Mouse (Mus musculus) Patski (cell line): ENCODE measurements around the gene Vangl1. TPM values are rescaled to one million over a fixed set of nuclear protein-coding genes. Genes with fewer than 3 reads are reported as not detected.
"Not testable (repeated sequence)": the region's sequence is repeated elsewhere in the genome, so short reads cannot be mapped to it uniquely, and the experiment has no call there.

Source experiments
- ATAC-seq: fragments of 100-300 bp; one replicate; pipeline ENCODE4 v1.8.0; 2021
- CTCF ChIA-PET: fragments of 350-600 bp; sonication (Branson Sonifier 250); formaldehyde crosslinking; loops from one replicate; lab custom pipeline; 2022; ENCODE audit warnings: inconsistent platforms; lab: Charles Lee
- POLR2A ChIA-PET: fragments of 350-600 bp; sonication (Branson Sonifier 250); formaldehyde crosslinking; loops from one replicate; lab custom pipeline; 2022; ENCODE audit warnings: antibody characterized with exemption, inconsistent platforms; lab: Charles Lee
- DNase-seq: peaks from one replicate; pipeline ENCODE4 v3.0.0-alpha.2; 2011; ENCODE audit warnings: low read depth, low spot score
- H3K27me3 ChIP-seq: fragments of 371-371 bp; one replicate; pipeline ENCODE4 v1.5.1; 2021
- CTCF ChIP-seq: fragments of 100-300 bp; IDR thresholded peaks from one replicate; pipeline ENCODE4 v1.5.1; 2021
- in situ Hi-C: fragments of 300-500 bp; cut with MboI; formaldehyde crosslinking; loops from 3 replicates; pipeline ENCODE4 v1.11.1; 2018; ENCODE audit warnings: low pct_unique_long_range_greater_than_20kb, mixed read lengths
- polyA plus RNA-seq: library from polyadenylated mRNA; unstranded; gene quantifications from one replicate; pipeline ENCODE4 v1.2.3, GENCODE M21; 2021

Vangl1 gene
- polyA plus RNA-seq, 1 experiment from 2014 or later = 43.6 TPM

DNA sequence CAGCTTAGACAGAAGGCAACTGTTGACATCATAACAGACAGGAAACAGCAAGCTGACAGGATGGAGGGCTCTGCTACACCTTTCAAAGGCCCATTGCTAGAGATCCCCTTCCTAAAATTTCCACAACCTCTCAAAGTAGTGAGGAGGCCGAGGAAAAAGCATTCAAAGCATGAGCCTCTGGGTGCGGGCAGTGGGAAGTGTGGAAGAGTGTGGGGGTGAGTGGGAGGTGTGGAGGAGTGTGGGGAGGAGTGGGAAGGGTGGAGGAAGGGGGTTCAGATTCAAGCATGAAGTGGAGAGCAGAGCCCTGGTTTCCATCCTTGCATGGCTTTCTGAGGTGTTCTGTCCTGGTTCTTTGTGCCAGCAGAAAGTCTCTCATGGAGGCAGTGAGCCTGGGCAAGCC, 13.8 kb upstream of the Vangl1 start:
- ATAC-seq = peak; percentile 89
- no peak for TF ChIP-seq CTCF
- DNase-seq = no peak
- ChIA-PET POLR2A (interaction anchor here (0.7 kb wide), 1 partner anchor 140 kb away, joined by 4 read pairs; no protein-coding TSS in a partner anchor), CTCF (interaction anchor here (0.7 kb wide), 1 partner anchor 10 kb away, joined by 3 read pairs; no protein-coding TSS in a partner anchor)
- in situ Hi-C loops = loop anchor here (10.0 kb wide), 1 partner anchor 724 kb away; no protein-coding TSS in a partner anchor
- H3K27me3 ChIP-seq = no peaks in the 10 kb centered on the region

DNA sequence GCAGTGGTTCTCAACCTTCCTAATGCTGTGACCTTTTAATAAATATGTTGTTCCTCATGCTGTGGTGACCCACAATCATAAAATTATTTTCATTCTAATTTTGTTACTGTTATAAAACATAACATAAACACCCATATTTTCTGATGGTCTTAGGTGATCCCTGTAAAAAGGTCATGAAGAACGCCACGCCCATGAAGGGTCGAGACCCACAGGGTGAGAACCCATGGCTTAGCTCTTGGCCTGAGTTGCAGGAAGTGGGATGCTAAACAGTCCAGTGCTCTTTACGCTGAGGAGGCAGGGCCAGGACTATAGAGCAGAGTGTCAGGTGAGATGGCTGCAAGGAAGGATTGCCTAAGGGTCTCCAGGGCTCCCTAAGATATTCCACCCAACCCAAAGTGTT, 10.2 kb upstream of the Vangl1 start:
- ChIA-PET POLR2A (no interaction called here), CTCF (no interaction called here)
- DNase-seq = no peak
- in situ Hi-C loops = loop anchor here (10.0 kb wide), 1 partner anchor 720 kb away; no protein-coding TSS in a partner anchor
- no peak for TF ChIP-seq CTCF
- H3K27me3 ChIP-seq = no peaks in the 10 kb centered on the region
- ATAC-seq = no peak

DNA sequence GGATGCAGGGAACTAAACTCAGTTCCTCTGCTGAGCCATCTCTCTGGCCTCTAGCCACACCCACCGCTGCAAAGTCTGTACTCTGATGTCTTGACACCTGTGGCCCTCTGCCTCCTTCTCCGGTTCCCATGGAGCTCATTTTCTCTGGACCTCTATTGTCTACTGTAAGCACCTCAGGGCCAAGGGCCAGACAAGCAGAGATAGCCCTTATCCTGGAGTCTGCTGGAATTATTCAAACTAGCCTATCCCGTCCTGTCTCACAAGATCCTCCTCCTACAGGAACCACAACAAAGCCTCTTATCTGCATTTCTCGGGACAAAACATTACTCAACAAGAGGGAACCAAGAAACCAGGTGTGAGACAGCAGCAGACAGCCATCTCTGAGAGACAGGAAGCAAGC, 9.8 kb upstream of the Vangl1 start:
- CTCF ChIA-PET = interaction anchor here (1.3 kb wide), 1 partner anchor 18 kb away, joined by 3 read pairs; no protein-coding TSS in a partner anchor
- H3K27me3 ChIP-seq = no peaks in the 10 kb centered on the region
- in situ Hi-C loops = loop anchor here (10.0 kb wide), 1 partner anchor 719 kb away; no protein-coding TSS in a partner anchor
- POLR2A ChIA-PET = no interaction called here
- no peak for DNase-seq
- TF ChIP-seq CTCF = no peak
- no peak for ATAC-seq

DNA sequence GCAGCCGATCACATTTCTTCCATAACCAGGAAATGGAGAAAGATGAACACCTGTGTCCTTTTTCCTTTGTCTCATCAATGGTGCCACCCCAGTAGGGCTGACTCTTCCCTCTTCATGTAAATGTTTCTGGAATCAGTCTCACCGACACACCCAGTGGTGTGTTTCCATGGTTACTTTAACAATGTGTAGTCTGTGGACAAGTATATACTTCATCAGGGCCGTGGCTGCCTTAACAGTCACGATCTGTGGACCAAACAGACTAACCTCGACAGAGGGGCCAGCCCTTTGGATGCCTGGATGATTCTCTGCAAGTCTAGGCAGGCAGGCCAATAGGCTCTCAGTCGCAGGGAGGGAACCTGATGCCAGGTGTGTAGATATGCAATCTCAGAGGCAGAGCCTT, 8.4 kb upstream of the Vangl1 start:
- CTCF ChIA-PET = interaction anchor here (1.3 kb wide), 1 partner anchor 16 kb away, joined by 3 read pairs; no protein-coding TSS in a partner anchor
- no peak for TF ChIP-seq CTCF

DNA sequence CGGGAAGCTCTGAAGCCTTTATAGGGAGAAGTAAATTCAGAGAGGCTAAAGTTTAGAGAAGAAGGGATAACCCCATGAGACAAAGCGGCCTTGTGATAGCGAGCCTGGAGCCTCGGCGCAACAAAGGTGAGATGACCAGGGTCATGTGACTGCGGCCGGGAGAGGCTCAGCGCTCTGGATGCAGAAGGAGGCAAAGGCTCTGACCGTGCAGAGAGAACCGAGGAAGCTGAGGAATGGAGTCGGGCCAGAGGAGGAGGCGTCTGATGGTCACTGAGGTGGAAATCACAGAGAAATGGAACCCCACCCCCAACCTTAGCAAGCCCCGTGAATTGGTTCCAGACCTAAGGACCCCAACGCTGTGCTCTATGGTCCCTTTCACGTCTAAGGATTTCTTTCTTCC, 7.8 kb upstream of the Vangl1 start:
- no peak for DNase-seq
- H3K27me3 ChIP-seq = no peaks in the 10 kb centered on the region
- in situ Hi-C loops = loop anchor here (10.0 kb wide), 1 partner anchor 718 kb away; no protein-coding TSS in a partner anchor
- ChIA-PET CTCF (no interaction called here), POLR2A (no interaction called here)
- ATAC-seq = no peak
- TF ChIP-seq CTCF = no peak

More for the DNA sequence above, 8.4 kb upstream of the Vangl1 start:
- POLR2A ChIA-PET = no interaction called here
- no peaks in the 10 kb centered on the region for H3K27me3 ChIP-seq
- ATAC-seq (no peak), DNase-seq (no peak)
- in situ Hi-C loops = loop anchor here (10.0 kb wide), 1 partner anchor 718 kb away; no protein-coding TSS in a partner anchor

DNA sequence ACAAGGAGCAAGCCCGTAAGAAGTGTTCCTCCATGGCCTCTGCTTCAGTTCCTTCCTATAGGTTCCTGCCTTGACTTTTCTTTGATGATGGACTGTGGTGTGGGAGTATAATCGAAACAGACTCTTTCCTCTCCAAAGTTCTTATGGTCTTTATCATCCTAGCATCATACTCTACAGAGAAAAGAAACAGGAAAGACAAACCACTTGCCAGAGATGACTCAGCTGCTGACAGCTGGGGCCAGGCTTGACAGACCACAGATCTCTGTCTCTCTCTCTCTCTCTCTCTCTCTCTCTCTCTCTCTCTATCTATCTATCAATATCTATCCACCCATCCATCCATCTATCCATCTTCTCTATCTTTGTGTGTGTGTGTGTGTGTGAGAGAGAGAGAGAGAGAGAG, 6.8 kb upstream of the Vangl1 start:
- in situ Hi-C loops = loop anchor here (10.0 kb wide), 1 partner anchor 717 kb away; no protein-coding TSS in a partner anchor
- no peaks in the 10 kb centered on the region for H3K27me3 ChIP-seq
- ATAC-seq = no peak
- ChIA-PET POLR2A (no interaction called here), CTCF (no interaction called here)
- no peak for DNase-seq
- no peak for TF ChIP-seq CTCF

DNA sequence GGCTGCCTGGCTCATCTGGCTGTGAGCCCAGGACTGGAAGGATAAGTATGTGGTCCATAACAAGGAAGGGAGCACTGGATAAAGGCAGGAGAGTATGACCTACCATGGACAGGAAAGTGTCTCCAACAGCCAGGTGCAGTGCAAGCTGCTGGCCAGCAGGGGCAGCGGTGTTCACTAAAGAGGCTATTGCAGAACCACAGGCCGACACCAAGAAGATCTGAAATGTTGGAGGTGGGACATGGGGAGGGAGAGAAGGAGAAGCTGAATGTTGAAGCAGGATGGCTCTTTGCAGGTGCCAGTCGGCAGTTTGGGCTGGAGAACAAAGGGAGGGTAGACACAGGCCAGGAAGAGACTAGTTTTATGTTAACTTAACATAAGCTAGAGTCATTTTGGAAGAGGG, 6.3 kb upstream of the Vangl1 start:
- TF ChIP-seq CTCF = no peak
- DNase-seq (no peak), ATAC-seq (no peak)
- POLR2A ChIA-PET = interaction anchor here (0.6 to 1.5 kb wide), 3 partner anchors 11 to 897 kb away, joined by 3 read pairs; no protein-coding TSS in a partner anchor
- CTCF ChIA-PET = no interaction called here
- H3K27me3 ChIP-seq = no peaks in the 10 kb centered on the region
- in situ Hi-C loops = loop anchor here (10.0 kb wide), 1 partner anchor 716 kb away; no protein-coding TSS in a partner anchor

DNA sequence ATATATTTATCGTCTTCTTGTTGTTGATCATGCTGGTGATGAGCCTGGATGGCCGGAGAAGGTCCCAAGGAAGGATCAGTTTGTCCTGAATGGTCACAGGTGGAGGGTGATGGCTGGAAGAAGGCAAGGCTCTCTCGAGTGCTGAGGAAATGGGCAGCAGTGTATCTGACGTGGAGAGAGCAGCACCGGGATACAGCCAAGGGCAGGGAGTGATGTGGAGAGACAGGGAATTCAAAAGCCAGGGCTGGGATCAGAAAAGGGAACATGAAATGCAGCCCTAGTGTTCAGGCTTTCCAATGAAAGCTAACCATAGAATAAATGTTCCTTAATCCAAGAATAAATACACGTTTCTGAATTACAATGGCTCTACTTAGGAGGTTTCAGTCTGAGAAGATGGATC, 4.4 kb upstream of the Vangl1 start:
- in situ Hi-C loops = no loop called here
- no peak for TF ChIP-seq CTCF
- ATAC-seq (no peak), DNase-seq (no peak)
- ChIA-PET POLR2A (no interaction called here), CTCF (no interaction called here)
- no peaks in the 10 kb centered on the region for H3K27me3 ChIP-seq

DNA sequence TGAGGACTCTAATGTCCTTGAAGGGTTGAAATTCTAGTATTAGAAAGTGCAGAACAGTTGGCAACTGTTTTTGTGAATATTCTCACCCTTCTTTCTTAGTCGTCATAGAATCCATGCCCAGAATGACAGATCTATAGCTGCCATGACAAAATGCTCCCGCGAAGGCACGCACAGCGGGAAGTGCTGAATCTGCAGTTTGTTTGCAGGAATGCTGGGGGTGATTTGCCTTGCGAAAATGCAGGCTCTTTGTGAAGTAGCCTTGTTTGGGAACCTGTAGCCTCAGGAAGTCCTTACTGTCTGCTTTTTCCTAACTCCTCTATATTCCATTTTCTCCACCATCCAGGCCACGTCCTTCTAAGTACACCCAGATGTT, 951 bp upstream of the Vangl1 start:
- POLR2A ChIA-PET = interaction anchor here (0.5 to 0.9 kb wide), 3 partner anchors 12 to 117 kb away, joined by 3 read pairs; no protein-coding TSS in a partner anchor
- DNase-seq = no peak
- ATAC-seq = no peak
- in situ Hi-C loops = no loop called here
- TF ChIP-seq CTCF = no peak
- CTCF ChIA-PET = interaction anchor here (0.9 to 1.6 kb wide), 4 partner anchors 14 to 84 kb away, joined by 3 to 4 read pairs (median 3); no protein-coding TSS in a partner anchor
- H3K27me3 ChIP-seq = no peaks in the 10 kb centered on the region

DNA sequence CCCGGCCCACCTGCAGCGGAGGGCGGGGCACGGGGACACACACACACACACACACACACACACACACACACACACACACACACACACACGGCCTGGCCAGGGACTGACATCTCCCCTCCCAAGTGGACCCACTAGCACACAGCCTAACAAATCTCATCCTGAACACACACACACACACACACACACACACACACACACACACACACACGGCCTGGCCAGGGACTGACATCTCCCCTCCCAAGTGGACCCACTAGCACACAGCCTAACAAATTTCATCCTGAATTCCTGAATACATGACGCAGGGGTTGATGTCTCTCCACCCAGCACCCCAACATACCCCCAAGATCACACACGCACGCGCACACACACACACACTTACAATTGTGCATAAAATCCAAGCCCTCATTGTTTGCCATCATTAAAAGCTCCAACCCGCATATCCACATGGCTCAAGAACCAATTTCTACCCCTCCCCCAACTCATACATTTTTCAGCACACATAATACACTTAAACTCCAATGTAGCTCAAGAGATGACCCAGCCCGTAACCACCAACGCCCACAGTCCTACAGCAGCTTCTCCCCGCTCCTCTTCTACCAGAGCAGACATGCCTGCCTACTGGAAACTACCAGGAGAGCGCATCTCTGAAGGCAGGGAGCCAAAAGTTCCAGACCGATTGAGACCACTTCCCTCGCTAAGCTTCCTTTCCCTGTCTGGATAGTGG, 403 bp upstream of the Vangl1 start:
- ATAC-seq, in situ Hi-C loops, DNase-seq, H3K27me3 ChIP-seq: not testable (repeated sequence)
- ChIA-PET POLR2A (interaction anchor here (0.5 to 1.2 kb wide), 4 partner anchors 11 to 116 kb away, joined by 3 to 4 read pairs (median 3); no protein-coding TSS in a partner anchor), CTCF (interaction anchor here (0.9 to 1.6 kb wide), 4 partner anchors 14 to 83 kb away, joined by 3 to 4 read pairs (median 3); no protein-coding TSS in a partner anchor)

DNA sequence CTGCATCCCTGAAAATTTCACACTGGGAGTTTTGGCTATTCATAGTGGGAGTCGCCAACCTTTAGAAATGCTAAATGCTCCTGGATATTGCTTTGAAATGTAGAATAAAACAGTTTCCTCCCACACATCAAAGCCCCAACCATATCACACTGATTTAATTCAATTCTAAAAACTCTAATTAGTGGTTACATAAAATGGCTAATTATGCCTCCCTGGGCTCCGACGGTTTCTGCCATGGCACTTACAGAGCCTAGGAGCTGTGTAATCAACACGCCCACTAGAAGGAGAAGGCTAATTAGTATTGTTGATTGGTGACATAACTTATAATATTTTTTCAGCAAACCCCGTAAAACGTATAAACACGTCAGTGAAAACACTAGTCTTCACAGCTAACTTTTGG, 1.4 kb downstream of the Vangl1 start:
- CTCF ChIA-PET = interaction anchor here (1.1 kb wide), 1 partner anchor 10 kb away, joined by 4 read pairs; no protein-coding TSS in a partner anchor
- POLR2A ChIA-PET = no interaction called here
- TF ChIP-seq CTCF = no peak
- ATAC-seq = no peak
- H3K27me3 ChIP-seq = no peaks in the 10 kb centered on the region
- no peak for DNase-seq
- in situ Hi-C loops = no loop called here
